Mouse (Mus musculus): Measurements from ENCODE around the gene Syne3. TPM values are rescaled to one million over a fixed set of nuclear protein-coding genes. Genes with fewer than 3 reads are reported as not detected.

The Syne3 gene
- polyA plus RNA-seq, 1 experiment: 11.1 TPM

GRCm38 (mm10) chr12:104978420-104978819 lies 31.2 kb downstream of the Syne3 start:
- H3K4me1 ChIP-seq (ENCODE audit: control insufficient read depth, insufficient read depth, low read length): no peaks in the 10 kb centered on the region
- TF ChIP-seq POLR2A (IDR thresholded peaks at IDR 0.05; ENCODE audit: borderline replicate concordance, control insufficient read depth, low read depth, low read length) (no peak), CTCF (IDR thresholded peaks at IDR 0.05; ENCODE audit: control insufficient read depth, insufficient read depth, low read length) (no peak)
- no peak overlapping the region for H3K4me3 ChIP-seq (replicated peaks; ENCODE audit: control insufficient read depth, low read depth, low read length)
- H3K27ac ChIP-seq (ENCODE audit: control insufficient read depth, insufficient read depth, low read depth, low read length, poor library complexity): no peak overlapping the region
- 85% methylated on average over 9 of the region's 9 CpGs for WGBS

DNA sequence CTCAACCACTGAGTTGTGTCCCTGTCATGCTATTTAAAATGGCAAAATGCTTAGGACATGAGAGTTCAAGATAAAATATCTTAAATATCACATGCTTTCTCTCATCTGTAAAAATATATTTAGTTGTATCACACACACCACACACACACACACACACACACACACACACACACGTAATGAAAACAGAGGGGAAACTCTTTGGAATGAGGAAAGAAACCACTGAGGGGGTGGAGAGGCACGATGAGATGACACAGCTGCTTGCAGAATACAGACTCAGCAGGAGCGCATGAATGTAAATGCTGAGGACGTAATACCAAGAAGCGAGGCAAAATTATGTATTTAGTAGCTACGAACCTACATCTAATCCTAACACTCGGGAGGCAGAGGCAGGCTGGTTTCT lies 32.7 kb downstream of the Syne3 start:
- WGBS: 79% methylated on average over 7 of the region's 7 CpGs

DNA sequence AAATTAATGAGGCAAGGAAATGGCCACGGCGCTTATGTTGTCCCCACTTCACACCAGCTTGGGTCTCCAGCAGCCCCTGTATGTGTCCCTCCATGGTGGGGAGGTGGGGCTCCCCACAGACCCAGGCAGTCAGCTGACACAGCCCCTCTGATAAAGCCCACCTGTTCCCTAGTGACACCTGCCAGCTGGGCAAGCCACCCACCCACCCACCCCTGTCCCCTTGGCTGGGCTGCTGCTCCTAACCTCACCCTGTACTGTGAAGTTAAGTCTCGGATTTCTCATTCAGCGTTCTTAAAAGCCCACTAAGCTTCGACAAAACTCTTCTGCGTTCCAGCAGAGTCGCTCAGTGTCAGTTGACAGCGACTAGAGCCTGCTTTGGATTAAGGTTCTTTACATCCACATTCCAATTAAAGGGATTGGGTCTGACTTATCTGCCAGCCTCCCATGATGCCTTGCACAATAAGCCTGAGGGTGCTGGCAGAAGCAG lies 33.2 kb downstream of the Syne3 start:
- no peak overlapping the region for H3K27ac ChIP-seq (ENCODE audit: control insufficient read depth, insufficient read depth, low read depth, low read length, poor library complexity)
- 92% methylated on average over 8 of the region's 8 CpGs for WGBS
- H3K4me1 ChIP-seq (ENCODE audit: control insufficient read depth, insufficient read depth, low read length): no peaks in the 10 kb centered on the region
- H3K4me3 ChIP-seq (replicated peaks; ENCODE audit: control insufficient read depth, low read depth, low read length): no peak overlapping the region
- TF ChIP-seq CTCF (IDR thresholded peaks at IDR 0.05; ENCODE audit: control insufficient read depth, insufficient read depth, low read length) (no peak), POLR2A (IDR thresholded peaks at IDR 0.05; ENCODE audit: borderline replicate concordance, control insufficient read depth, low read depth, low read length) (no peak)

More for the DNA sequence above, 32.7 kb downstream of the Syne3 start:
- Histone ChIP-seq H3K27ac (ENCODE audit: control insufficient read depth, insufficient read depth, low read depth, low read length, poor library complexity) (no peak overlapping the region), H3K4me3 (replicated peaks; ENCODE audit: control insufficient read depth, low read depth, low read length) (no peak overlapping the region), H3K4me1 (ENCODE audit: control insufficient read depth, insufficient read depth, low read length) (no peaks in the 10 kb centered on the region)
- TF ChIP-seq CTCF (IDR thresholded peaks at IDR 0.05; ENCODE audit: control insufficient read depth, insufficient read depth, low read length): no peak
- TF ChIP-seq POLR2A (IDR thresholded peaks at IDR 0.05; ENCODE audit: borderline replicate concordance, control insufficient read depth, low read depth, low read length): no peak

DNA sequence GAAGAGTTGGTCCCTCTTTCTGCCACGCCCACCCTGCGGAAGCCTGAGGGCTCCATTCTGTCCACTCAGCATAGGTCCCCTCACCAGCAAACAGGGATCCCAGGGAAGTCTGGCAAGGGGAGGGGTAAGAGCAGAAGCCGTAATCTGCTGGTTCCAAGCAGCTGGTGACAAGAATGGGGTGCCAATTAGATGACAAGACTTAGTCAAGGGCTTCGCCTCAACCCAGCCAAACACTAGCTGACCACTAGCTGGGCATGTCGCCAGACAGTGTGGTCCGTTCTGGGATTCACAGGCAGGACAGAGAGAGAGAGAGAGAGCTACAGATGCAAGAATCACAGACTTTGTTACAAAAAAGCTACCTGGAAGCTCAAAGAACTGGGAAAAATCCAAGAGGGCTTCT lies 36.7 kb downstream of the Syne3 start:
- H3K4me3 ChIP-seq (replicated peaks; ENCODE audit: control insufficient read depth, low read depth, low read length): no peak overlapping the region
- TF ChIP-seq POLR2A (IDR thresholded peaks at IDR 0.05; ENCODE audit: borderline replicate concordance, control insufficient read depth, low read depth, low read length) (no peak), CTCF (IDR thresholded peaks at IDR 0.05; ENCODE audit: control insufficient read depth, insufficient read depth, low read length) (no peak)
- H3K27ac ChIP-seq (ENCODE audit: control insufficient read depth, insufficient read depth, low read depth, low read length, poor library complexity): no peak overlapping the region
- WGBS: 81% methylated on average over 6 of the region's 6 CpGs
- H3K4me1 ChIP-seq (ENCODE audit: control insufficient read depth, insufficient read depth, low read length): no peaks in the 10 kb centered on the region

GRCm38 (mm10) chr12:104969618-104970017 lies 40.0 kb downstream of the Syne3 start:
- WGBS: 82% methylated on average over 4 of the region's 4 CpGs
- H3K4me3 ChIP-seq (replicated peaks; ENCODE audit: control insufficient read depth, low read depth, low read length): no peak overlapping the region
- no peaks in the 10 kb centered on the region for H3K4me1 ChIP-seq (ENCODE audit: control insufficient read depth, insufficient read depth, low read length)

GRCm38 (mm10) chr12:104969177-104969576 lies 40.4 kb downstream of the Syne3 start:
- Histone ChIP-seq H3K27ac (ENCODE audit: control insufficient read depth, insufficient read depth, low read depth, low read length, poor library complexity) (no peak overlapping the region), H3K4me1 (ENCODE audit: control insufficient read depth, insufficient read depth, low read length) (no peaks in the 10 kb centered on the region), H3K4me3 (replicated peaks; ENCODE audit: control insufficient read depth, low read depth, low read length) (no peak overlapping the region)
- no peak for TF ChIP-seq CTCF (IDR thresholded peaks at IDR 0.05; ENCODE audit: control insufficient read depth, insufficient read depth, low read length)
- no peak for TF ChIP-seq POLR2A (IDR thresholded peaks at IDR 0.05; ENCODE audit: borderline replicate concordance, control insufficient read depth, low read depth, low read length)
- WGBS: 90% methylated on average over 9 of the region's 9 CpGs

More at GRCm38 (mm10) chr12:104969618-104970017, 40.0 kb downstream of the Syne3 start:
- no peak overlapping the region for H3K27ac ChIP-seq (ENCODE audit: control insufficient read depth, insufficient read depth, low read depth, low read length, poor library complexity)
- TF ChIP-seq POLR2A (IDR thresholded peaks at IDR 0.05; ENCODE audit: borderline replicate concordance, control insufficient read depth, low read depth, low read length): no peak
- TF ChIP-seq CTCF (IDR thresholded peaks at IDR 0.05; ENCODE audit: control insufficient read depth, insufficient read depth, low read length): no peak

DNA sequence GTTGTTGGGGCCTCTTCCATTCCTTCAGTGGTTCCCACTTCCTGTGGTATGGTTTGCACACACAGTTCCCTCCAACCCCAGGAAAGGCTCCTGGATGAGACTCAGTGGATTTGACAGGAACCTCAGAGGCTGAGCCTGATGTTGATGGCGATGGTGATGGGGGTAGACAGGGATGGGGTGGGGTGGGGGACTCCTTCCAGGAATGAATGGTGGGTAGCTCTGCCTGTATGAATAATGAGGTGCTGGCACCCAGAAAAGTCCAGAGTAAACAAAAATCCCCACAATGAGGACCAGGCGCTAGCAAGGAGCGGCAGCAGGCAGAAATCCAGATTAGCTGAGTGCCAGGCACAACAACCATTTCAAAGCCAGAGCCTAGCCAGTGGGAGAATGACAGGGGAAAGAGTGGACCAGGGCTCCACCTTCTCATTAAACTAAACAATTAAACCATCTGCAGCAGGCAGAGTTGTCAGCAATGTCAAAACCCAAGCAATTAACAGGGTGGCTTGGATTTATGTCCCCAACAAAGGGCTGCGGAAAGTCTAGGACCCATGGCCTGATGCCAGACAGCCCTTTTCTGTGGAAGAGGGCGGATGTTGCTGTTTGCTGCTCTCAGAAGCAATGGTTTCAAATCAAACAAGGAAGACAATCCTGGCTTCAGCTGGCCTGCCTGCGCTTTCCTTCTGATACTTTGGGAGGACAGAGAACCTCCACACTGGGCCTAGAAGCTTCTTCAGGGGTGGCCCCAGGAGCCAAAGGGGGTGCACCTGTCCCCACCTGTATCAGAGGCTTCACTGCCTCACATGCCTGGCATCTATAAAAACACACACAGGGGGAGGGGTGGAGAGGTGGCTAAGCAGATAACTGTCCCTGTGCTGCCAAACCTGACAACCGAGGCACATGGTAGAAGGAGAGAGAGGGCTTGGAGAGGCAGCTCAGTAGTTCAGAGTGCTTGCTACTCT lies 44.4 kb downstream of the Syne3 start:
- Histone ChIP-seq H3K27ac (ENCODE audit: control insufficient read depth, insufficient read depth, low read depth, low read length, poor library complexity) (no peak overlapping the region), H3K4me3 (replicated peaks; ENCODE audit: control insufficient read depth, low read depth, low read length) (no peak overlapping the region), H3K4me1 (ENCODE audit: control insufficient read depth, insufficient read depth, low read length) (no peaks in the 10 kb centered on the region)
- TF ChIP-seq POLR2A (IDR thresholded peaks at IDR 0.05; ENCODE audit: borderline replicate concordance, control insufficient read depth, low read depth, low read length) (no peak), CTCF (IDR thresholded peaks at IDR 0.05; ENCODE audit: control insufficient read depth, insufficient read depth, low read length) (no peak)
- WGBS: 87% methylated on average over 7 of the region's 7 CpGs

DNA sequence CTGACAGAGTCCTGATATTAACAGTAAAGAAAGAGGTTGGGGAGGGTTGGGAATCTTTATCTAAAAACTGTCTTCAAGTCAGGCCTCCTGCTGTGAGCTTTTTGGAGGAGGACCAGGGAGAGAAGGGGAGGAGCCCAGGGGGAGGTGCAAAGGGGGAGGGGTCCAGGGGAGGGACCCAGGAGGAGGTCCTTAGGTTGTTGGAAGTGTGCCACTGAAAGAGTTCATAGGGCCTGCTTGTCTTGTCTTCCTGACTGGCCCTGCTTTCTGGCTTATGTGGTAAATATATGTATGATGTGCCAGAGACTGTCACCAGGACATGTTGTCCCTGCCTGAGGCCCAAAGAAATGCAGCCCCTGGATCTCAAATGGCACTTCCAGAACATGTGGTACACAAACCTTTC lies 49.2 kb downstream of the Syne3 start:
- Histone ChIP-seq H3K27ac (ENCODE audit: control insufficient read depth, insufficient read depth, low read depth, low read length, poor library complexity) (no peak overlapping the region), H3K4me3 (replicated peaks; ENCODE audit: control insufficient read depth, low read depth, low read length) (no peak overlapping the region), H3K4me1 (ENCODE audit: control insufficient read depth, insufficient read depth, low read length) (no peaks in the 10 kb centered on the region)
- no peak for TF ChIP-seq CTCF (IDR thresholded peaks at IDR 0.05; ENCODE audit: control insufficient read depth, insufficient read depth, low read length)
- no peak for TF ChIP-seq POLR2A (IDR thresholded peaks at IDR 0.05; ENCODE audit: borderline replicate concordance, control insufficient read depth, low read depth, low read length)
